Mouse (Mus musculus) stomach, embryonic 14.5 days (tissue): ENCODE results near the gene Olfr987. TPM values are rescaled to one million over a fixed set of nuclear protein-coding genes. Genes with fewer than 3 reads are reported as not detected.

Experiments used
- polyA plus RNA-seq: library from polyadenylated mRNA; unstranded; fragments of >200 nt; fragmentation: Nextera tagmentation; extraction: Ambion mirVana; gene quantifications from 2 replicates; pipeline ENCODE4 v1.2.1, GENCODE M21; 2014

Gene Olfr987
- polyA plus RNA-seq, 1 experiment from 2014 or later: not detected

Other genes starting within 250 kb of the Olfr987 start
- 52.0 and 57.1 TPM in 2 replicates for gene Aplnr, start 203.1 kb downstream of the Olfr987 start, polyA plus RNA-seq
- 2.7 and 3.0 TPM in 2 replicates for gene Lrrc55, start 142.1 kb downstream of the Olfr987 start, polyA plus RNA-seq
- not detected in 2 replicates for gene Olfr988, start 23.9 kb upstream of the Olfr987 start, polyA plus RNA-seq
- gene Olfr992, start 70.2 kb upstream of the Olfr987 start, polyA plus RNA-seq: not detected in 2 replicates
- not detected in 2 replicates for gene Olfr993, start 75.6 kb upstream of the Olfr987 start, polyA plus RNA-seq
- gene Olfr994, start 97.1 kb upstream of the Olfr987 start, polyA plus RNA-seq: not detected in 2 replicates
- gene Olfr995, start 104.3 kb upstream of the Olfr987 start, polyA plus RNA-seq: not detected in 2 replicates
- 3.3 and 3.4 TPM in 2 replicates for gene 4833423E24Rik, start 179.7 kb upstream of the Olfr987 start, polyA plus RNA-seq
- not detected in 2 replicates for gene Olfr996, start 239.9 kb upstream of the Olfr987 start, polyA plus RNA-seq
- gene Olfr998, start 249.6 kb upstream of the Olfr987 start, polyA plus RNA-seq: not detected in 2 replicates